Mouse (Mus musculus): ENCODE results near the gene Mlh1.

Mlh1 gene

GRCm38 (mm10) chr9:111216424-111216823, 55.2 kb downstream of the Mlh1 start:
- no peak for DNase-seq (ENCODE audit: extremely low spot score)

GRCm38 (mm10) chr9:111213501-111213900, 58.1 kb downstream of the Mlh1 start:
- DNase-seq (ENCODE audit: extremely low spot score): no peak

DNA sequence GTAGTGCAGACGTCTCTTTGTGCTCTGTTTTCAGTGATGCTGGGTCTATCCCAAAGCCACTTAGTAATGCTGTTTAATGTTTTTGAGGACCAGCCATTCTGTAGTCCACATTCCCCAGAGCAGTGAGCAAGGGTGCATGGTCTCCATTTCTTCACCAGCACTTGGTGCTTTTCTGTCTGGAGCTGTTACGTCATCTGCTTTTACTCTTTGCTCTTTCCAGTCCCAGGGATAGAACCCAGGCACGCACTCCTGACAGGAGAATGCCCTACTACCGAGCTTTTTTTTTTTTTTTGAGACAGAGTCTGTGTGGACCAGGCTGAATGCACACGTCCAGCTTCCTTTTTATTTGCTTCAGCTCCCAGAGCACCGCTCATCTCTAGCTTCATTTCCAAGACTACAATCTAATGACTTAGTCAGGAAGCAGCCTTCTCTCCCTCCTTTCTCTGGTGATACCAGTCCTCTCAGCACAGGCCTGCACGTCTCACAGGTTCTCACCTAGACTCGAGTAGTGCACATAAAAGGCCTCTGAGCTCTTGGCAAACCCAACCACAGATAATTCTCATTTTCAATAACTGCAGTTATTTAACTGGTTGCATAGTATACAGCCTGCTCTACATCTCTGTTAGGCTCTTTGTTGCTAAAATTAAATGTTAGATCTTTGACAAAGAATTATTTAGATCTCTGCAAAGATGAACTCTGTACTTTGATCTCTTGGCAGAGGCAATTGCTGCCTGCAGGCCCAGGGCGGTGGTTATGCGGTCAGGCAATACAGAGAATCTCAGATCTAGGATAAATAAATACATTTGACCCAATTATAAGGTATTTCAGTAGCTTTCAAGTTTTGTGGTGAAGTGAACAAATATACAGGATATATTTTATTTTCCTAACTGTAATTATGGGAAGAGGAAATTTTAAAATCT, 60.2 kb downstream of the Mlh1 start:
- DNase-seq (ENCODE audit: extremely low spot score): no peak

DNA sequence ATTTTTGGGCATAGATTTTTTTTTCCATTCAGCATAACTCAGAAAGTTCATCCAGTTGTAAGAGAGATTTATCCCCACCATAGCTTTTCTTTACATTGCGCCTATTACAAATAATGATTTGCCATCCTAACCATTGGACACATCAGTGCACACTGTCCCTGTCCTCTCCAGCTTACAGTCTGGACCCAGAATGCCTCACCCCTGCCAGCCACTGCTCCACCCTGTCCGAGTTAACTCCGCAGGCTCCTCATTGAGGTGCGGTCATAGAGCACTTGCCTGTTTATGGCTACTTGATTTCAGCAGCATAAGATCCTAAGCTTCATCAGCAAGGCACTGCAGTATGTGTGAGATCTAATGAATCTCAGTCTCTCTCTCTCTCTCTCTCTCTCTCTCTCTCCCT, 61.2 kb downstream of the Mlh1 start:
- no peak for DNase-seq (ENCODE audit: extremely low spot score)

DNA sequence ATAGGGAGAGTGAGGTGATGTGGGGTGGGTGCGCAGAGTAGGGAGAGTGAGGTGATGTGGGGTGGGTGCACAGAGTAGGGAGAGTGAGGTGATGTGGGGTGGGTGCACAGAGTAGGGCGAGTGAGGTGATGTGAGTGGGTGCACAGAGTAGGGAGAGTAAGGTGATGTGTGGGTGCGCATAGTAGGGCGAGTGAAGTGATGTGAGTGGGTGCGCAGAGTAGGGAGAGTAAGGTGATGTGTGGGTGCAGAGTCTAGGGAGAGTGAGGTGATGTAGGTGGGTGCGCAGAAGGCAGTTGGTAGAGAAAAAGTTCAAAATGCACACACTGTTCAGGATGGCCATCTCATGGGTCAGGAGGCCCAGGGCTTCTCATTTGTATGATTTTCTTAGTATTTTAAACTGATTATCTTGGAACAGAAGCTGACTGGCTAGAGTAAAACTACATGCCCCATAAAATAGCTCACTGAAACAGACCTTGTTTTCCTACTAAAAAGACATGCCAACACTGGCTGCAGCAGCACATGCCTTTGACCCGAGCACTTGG, 62.4 kb downstream of the Mlh1 start:
- no peak for DNase-seq (ENCODE audit: extremely low spot score)

GRCm38 (mm10) chr9:111208185-111208584, 63.4 kb downstream of the Mlh1 start:
- DNase-seq (ENCODE audit: extremely low spot score): no peak

DNA sequence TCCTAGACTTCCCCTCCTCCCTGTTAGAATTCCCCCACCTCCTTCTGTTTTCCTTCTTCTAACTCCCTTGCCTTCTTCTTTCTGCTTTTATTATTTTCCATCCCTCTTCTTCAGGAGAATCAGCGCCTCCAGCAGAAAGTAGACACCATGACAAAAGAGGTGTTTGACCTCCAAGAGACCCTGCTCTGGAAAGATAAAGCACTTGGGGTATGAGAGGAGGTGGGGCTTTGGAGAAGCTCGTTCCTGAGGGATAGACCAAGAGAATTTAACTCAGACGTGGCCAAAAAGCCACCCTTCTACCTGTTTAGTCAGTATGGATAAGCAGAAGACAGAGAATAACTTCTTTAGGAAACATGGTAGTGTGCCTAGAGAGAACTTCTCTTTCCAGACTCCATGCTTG, 63.9 kb downstream of the Mlh1 start:
- DNase-seq (ENCODE audit: extremely low spot score): no peak

DNA sequence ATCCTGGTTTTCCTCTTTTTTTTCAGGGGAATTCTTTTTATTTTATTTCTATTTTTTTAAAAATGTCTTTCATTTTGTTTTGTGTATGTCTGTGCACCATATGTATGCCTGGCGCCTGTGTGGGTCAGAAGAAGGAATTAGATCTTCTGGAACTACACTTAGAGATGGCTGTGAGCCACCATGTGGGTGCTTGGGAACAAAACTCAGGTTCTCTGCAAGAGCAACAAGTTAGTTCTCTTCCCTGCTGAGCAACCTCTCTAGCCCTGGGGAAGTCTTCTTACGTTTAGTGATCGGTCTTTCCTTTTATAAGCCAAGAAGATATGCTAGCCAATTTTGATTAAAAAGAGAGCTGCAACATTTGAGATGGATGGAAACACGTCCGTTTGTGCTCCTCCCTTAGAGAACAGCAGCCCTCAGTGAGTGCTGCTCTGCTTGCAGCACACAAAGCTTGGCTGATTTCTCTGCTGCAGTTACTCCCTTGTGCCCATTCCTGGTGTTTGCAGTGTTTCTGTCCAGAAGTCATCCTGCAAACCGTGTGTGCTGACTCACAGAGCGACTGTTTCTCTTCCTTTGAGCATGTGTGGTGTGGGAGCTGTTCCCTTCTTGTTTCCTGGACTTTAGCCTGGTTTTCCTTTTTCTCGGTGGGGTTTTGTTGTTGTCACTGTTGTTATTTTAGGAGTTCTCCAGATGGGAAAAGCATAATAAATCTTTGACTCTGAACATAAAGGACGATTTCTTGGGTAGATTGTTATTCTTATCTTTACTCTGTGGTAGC, 66.8 kb downstream of the Mlh1 start:
- no peak for DNase-seq (ENCODE audit: extremely low spot score)

GRCm38 (mm10) chr9:111200208-111200607, 71.4 kb downstream of the Mlh1 start:
- DNase-seq (ENCODE audit: extremely low spot score): no peak

DNA sequence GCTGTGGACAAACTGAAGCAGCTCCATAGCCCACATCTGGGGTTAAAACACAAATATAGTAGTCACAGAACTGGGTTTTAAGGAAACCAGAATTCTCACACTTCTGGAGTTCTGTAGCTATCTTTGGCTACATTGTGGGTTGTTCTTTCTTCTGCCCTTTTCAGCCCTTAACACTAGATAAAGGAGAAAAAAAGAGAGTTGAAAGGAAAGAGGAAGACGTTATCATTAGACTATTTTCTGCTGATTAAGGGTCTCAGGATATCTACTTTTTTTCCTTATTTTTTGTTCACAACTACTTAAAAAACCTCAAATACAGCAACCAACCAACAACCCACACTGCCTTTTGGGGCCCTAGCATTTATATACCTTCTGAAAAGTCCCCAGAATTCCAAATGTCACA, 73.3 kb downstream of the Mlh1 start:
- DNase-seq (ENCODE audit: extremely low spot score): no peak

GRCm38 (mm10) chr9:111197712-111198111, 73.9 kb downstream of the Mlh1 start:
- no peak for DNase-seq (ENCODE audit: extremely low spot score)

- no peak for DNase-seq (ENCODE audit: extremely low spot score)
These were observed 74.5 kb downstream of the Mlh1 start for GRCm38 (mm10) chr9:111197116-111197515.

GRCm38 (mm10) chr9:111193211-111193610, 78.4 kb downstream of the Mlh1 start:
- no peak for DNase-seq (ENCODE audit: extremely low spot score)

DNA sequence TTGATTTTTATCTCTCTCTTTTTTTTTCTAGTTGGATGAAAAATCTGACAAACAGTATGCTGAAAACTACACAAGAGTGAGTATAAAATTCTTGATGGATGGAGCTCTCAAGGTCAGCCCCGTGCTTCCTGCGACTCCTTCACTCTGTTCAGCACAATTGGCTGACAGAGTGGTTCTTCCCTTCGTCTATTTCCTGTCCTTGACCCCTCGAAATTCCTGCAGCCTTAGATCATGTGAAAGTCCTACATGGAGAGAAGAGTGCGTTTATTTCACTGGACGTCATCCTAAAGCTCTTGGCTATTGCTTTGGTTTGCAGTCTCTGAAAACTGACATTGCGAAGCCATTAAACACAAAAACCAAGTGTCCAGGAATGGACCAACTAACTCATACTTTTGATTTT, 82.9 kb downstream of the Mlh1 start:
- no peak for DNase-seq (ENCODE audit: extremely low spot score)

DNA sequence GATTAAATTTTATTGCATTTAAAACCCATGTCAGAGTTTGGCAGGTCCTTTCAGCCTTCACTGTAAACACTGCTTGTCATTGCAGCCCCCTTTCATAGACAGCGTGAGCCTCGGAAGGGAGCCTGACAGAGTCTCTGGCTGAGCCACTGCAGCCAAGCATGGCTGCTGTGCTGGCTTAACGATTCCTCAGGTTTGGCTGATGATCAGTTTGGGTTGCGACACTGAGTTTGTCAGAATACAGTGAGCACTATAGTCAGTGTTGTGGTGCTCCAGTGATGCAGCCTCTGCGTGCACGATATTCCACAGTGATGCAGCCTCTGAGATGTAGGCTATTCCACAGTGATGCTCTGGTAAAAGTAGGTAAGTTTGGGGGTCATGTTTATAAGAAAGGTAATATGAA, 84.7 kb downstream of the Mlh1 start:
- no peak for DNase-seq (ENCODE audit: extremely low spot score)

GRCm38 (mm10) chr9:111184929-111185328, 86.7 kb downstream of the Mlh1 start:
- no peak for DNase-seq (ENCODE audit: extremely low spot score)

GRCm38 (mm10) chr9:111182176-111182575, 89.4 kb downstream of the Mlh1 start:
- DNase-seq (ENCODE audit: extremely low spot score): no peak

- DNase-seq (ENCODE audit: extremely low spot score): no peak
These were observed 92.6 kb downstream of the Mlh1 start for GRCm38 (mm10) chr9:111178971-111179370.
